Mouse (Mus musculus) lung, postnatal 36 days (tissue): ENCODE results near the gene Uchl1.

Experiments
- DNase-seq: peaks from one replicate; pipeline ENCODE4 v3.0.0; 2022; ENCODE audit warnings: mixed read lengths

The Uchl1 gene

DNA sequence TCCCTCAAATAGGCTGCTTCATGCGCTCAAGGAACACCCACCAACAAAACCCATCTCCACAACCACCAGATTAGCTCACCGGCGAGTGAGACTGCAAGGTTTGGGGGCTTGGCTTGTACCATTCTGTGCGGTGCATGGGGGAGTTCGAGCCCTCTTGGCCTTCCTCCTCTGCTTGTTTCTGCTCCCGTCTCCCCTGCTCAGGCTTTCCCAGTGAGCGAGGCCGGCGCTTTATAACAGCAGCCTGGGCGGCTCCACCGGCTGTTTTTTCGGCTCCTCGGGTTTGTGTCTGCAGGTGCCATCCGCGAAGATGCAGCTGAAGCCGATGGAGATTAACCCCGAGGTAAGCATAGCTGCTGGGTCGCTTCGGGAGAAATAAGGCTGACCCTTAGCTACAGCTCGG, at the start of gene Uchl1:
TSS of gene Uchl1 (plus strand) at position 109 of the 400 bp plus-strand sequence.
- DNase-seq = peak; percentile 29

- no peak for DNase-seq
Observed at GRCm38 (mm10) chr5:66627805-66628204, 48.1 kb upstream of the Uchl1 start.

- DNase-seq = no peak
Observed at GRCm38 (mm10) chr5:66635459-66636079, 40.3 kb upstream of the Uchl1 start.

GRCm38 (mm10) chr5:66642156-66642555, 33.7 kb upstream of the Uchl1 start:
- no peak for DNase-seq

- no peak for DNase-seq
Observed at GRCm38 (mm10) chr5:66643260-66643659, 32.6 kb upstream of the Uchl1 start.

GRCm38 (mm10) chr5:66647504-66647903, 28.4 kb upstream of the Uchl1 start:
- no peak for DNase-seq

DNA sequence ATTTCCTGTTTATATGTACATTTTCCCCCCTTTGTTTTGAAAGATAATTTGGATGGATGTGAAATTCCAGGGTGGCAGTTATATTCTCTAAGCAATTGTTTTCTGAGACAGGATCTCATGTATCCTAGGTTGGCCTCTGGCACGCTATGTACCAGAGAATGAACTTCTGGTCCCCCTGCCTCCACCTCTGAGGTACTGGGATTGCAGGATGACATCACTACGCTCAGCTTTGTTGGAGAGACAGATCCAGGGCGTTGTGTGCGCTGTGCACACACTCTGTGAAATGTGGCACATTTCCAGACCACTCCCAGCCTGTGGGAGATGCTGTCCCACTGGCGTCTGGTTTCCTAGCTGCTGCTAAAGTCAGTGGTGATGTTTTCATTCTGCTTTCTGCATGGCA, 21.7 kb upstream of the Uchl1 start:
- DNase-seq = peak; percentile 74

DNA sequence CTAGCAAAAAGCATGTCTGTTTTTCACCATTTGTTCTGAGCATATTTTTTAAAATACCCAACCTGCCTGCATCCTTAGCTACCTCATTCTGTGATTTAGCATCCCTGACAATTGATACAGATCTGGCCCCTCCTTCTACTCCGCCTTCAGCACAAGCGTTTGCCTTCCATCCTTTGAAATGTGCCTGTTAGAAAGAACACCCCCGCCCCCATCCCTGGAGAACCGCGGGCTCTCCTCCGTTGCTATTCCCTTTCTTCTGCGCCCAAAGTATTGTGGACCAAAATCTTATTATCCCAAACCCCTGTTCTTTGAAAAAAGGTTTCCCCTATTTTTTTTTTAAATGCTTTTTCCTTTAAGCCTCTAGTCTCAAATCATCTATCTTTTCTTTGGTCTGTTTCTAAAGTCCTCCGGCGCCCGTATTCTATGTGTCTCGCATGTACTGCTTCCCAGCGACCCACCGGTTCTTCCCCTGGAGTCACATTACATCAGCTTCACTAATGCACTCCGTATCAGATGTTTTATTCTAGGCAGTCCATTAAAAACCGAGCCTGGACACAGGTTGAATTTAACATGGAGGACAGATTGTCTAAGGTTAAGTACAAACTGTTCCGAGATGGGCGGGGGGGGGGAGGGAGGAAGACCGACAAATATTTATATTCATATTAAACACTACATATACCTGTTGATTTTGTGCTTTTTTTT, 551 bp upstream of the Uchl1 start:
- DNase-seq = no peak

DNA sequence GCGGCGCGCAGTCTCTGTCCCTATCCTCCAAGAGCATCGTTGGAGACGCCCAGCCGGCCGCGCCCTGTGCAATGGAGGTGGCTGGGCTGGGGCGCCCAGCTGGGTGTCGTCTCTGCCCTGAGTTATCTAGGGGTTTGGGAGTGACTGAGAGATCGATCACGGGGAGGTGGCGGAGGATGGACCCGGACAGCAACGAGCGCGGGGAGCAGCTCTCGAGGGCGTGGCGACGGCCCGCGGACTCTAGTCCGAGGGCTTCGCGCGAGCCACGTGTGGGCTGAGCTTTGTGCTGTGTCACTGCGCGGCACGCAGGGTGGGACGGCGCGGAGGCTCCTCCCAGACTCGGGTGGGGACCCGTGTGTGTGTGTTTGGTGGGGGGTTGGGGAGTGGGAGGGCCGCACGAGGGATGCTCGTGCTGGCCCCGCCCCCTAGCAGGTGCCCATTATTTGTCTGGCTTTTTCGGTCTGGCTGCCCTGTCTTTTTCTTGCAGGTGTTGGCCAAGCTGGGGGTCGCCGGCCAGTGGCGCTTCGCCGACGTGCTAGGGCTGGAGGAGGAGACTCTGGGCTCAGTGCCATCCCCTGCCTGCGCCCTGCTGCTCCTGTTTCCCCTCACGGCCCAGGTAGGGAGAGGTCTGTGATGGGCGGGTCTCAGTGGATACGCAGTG, 696 bp downstream of the Uchl1 start:
- DNase-seq = peak; percentile 29

GRCm38 (mm10) chr5:66677411-66678345, 1.8 kb downstream of the Uchl1 start:
- DNase-seq = no peak

GRCm38 (mm10) chr5:66679222-66679621, 3.3 kb downstream of the Uchl1 start:
- DNase-seq = no peak

- DNase-seq = no peak
Observed at GRCm38 (mm10) chr5:66685930-66686329, 10.0 kb downstream of the Uchl1 start.

DNA sequence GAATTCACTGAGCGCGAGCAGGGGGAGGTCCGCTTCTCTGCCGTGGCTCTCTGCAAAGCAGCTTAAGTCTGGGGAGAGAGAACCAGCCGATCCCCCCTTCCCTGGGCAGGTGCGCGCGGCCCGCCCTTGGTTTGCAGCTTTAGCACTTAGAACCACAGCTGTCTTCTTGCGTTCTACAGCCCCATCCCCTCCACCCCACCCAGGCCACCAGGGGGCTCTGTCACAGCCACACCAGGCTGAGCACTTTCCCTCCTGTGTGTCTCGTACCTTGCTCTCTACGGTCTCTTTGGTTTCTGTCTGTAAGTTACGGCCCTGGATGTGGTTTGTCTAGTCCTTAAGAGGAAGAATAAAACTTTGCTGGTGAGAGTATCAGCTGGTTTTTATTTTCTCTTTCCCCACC, 11.0 kb downstream of the Uchl1 start:
- no peak for DNase-seq

GRCm38 (mm10) chr5:66687737-66688136, 11.8 kb downstream of the Uchl1 start:
- DNase-seq = no peak

DNA sequence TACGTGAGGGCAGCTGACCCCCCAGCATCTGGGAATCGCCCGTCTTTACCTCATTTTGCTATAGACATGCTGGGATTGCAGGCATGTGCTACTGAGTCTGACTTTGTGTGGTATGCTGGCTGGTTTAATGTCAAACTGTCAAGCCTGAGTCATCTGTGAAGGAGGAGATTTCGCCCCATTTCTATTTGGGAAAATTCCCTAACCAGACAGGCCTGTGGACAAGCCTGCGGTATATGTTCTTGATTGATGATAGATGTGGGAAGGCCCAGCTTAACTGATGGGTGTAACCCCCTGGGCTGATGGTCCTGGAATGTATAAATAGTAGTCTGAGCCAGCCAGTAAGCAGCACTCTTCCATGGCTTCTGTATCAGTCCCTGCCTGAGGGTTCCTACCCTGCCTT, 12.4 kb downstream of the Uchl1 start:
- DNase-seq = no peak

DNA sequence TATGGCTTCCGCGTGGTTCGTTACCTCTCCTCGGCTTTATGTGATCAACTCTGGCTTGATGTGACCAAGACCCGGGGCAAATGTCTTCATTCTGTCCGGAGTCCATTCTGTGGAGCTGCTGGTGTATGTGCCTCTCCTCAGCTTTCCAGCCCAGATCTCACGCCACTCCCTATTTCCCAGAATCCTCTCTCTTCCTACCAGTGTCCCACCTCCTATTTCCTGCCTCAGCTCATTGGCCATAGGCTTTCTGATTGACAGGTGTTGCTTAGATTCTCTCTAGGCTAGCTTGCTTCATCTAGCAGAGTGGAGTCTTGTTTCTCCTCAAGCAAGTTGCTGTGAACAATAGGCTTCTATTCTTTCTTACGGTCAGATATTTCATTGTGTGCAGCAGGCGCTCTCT, 13.9 kb downstream of the Uchl1 start:
- DNase-seq = peak; percentile 54

DNA sequence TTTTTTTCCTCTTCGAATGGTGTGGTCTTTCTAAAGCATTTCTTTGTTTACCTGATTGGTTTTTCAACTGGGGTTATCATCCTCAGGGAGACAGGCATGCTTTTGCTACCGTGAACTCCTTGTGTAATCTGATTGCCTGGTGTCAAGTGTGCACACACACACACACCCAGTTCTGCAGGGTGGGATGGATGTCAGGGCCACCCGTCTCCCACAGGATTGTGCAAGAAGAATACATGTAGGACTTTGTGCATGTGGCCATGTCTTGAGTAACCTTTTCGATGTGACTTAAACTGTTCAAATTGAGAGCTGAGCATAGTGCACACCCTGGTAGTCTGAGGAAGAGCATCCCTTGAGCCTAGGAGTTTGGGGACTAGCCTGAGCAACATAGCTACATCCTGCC, 17.3 kb downstream of the Uchl1 start:
- no peak for DNase-seq

DNA sequence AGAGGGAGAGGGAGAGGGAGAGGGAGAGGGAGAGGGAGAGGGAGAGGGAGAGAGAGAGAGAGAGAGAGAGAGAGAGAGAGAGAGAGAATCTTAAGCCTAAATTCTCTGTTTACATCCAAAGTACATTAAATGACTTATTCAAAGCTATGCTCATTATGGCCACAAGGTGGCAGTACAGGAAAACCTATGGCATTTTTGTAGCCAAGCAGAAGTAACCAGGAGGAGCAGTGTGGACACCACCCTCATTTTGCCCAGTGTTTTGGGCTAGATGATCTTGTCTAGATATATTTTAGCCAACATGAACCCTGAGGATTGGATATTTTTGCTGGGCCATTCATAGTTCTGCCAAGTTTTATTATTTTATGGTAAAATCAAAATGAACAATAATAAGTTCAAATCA, 21.2 kb downstream of the Uchl1 start:
- DNase-seq = peak; percentile 83

DNA sequence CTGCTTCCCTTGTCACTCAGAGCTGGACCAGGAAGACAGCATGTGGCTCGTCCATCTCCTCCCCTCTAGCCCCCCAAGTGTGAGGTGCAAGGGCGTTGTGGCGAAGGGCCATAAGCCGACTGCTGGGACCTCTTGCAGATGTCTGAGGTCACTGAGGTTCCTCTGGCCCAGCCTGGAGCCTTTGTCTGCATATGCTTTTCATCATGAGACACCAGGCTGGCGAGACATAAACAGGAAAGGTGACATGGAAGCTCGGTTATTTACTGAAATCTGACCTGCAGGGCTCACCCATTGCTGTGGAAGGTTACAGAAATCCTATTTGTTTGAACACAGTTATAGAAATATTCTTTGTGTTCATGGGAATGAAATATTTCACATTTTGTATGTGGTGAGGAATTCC, 24.0 kb downstream of the Uchl1 start:
- peak; percentile 69 for DNase-seq

- DNase-seq = no peak
Observed at GRCm38 (mm10) chr5:66701951-66702350, 26.1 kb downstream of the Uchl1 start.

- DNase-seq = peak; percentile 41
Observed at GRCm38 (mm10) chr5:66703317-66704004, 27.6 kb downstream of the Uchl1 start.

- no peak for DNase-seq
Observed at GRCm38 (mm10) chr5:66707859-66708258, 32.0 kb downstream of the Uchl1 start.
